Mouse (Mus musculus) cerebellum, adult 9-10 months (tissue): ENCODE data around the gene Gpr174.
"Not testable (repeated sequence)": the region's sequence is repeated elsewhere in the genome, so short reads cannot be mapped to it uniquely, and the experiment has no call there.

Experiments
- DNase-seq: peaks from one replicate; pipeline ENCODE4 v3.0.0; 2022

Gene Gpr174

DNA sequence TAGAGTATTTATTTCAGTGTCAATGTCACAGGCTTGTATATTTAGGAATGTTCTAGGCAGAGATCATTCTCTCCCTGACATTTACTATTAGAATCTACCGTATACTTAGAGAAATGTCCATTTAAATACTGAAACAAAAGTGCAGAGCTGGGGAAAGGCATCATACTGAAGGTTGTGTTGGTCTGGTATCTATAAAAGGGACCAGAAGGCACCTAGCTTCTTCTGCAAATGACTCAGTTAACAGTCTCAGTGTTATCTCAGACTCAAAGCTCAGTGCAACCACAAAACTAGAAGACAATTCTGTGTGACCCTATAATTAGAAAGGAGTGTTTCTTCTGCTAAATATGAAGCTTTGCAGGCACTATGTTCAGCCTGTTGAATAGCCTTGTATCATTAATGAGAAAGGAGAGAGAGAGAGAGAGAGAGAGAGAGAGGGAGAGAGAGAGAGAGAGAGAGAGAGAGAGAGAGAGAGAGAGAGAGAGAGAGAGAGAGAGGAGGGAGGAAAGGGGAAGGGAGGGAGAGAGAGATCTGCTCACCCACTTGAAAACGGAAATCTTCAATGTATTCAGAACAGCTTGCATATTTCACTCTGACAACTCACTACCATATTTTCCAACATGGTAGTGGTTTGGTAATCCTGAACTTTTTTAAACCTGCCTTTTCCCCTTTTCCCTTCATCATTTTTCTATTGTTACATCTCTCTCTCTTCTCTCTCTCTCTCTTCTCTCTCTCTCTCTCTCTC lies at the start of gene Gpr174:
Gene Gpr174 (plus strand): TSS at position 393 of the 742 bp plus-strand sequence.
- DNase-seq: no peak

DNA sequence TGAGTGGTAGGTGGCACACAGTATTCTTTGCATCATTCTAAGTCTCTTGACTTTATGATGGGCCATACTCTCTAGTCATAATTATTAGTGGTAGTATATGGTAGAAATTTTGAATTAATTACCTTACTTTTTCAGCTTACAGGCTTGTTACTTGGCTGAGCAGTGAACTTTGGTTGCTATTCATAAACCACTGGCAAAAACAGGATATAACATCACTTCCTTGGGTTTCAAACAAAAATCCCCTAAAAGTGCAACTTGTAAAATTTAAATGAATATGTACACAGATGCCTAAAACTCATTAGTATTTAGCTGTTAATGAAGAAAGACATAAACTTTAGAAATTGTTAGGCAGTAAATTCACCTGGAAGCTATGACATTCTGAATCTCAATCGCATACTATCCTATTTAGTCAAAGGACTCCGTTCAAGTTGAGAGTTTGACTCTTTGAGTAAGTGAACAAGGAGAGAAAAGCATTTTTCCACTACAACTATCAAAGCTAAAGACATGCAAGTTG lies 38.0 kb upstream of the Gpr174 start:
- DNase-seq: no peak

DNA sequence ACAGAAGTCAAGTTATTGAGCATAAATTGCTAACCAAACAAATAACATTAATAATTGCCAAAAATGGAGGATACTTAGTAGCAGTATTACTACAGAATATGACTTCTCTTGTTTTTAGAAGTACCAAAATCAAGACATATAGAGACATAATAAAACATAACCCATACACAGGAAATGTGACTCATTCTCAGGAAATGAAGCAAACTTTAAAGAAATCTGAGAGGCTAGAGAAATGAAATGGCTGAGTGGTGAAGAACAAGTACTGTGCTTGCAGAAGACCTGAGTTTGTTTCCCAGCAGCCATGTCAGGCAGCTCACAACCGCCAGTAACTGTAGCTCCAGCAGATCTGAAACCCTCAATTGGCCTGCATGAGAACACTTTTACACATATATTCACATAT lies 30.8 kb upstream of the Gpr174 start:
- no peak for DNase-seq

DNA sequence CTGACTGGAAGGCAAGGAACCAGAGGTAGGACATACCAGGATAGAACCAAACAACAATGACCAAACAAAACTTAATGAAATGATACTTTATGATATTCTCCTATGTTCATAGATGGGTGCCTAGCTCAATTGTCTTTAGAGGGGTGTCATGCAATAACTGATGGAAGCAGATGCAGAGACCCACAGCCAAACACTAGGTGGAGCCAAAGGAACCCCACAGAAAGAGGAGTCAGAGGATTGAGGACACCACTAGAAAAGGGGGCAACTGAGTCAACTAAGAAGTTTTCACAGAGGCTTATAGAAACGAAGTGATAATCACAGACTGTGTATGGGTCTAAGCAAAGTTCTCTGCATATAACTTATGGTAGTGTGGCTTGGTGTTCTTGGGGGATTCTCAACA lies 24.5 kb upstream of the Gpr174 start:
- DNase-seq: no peak

DNA sequence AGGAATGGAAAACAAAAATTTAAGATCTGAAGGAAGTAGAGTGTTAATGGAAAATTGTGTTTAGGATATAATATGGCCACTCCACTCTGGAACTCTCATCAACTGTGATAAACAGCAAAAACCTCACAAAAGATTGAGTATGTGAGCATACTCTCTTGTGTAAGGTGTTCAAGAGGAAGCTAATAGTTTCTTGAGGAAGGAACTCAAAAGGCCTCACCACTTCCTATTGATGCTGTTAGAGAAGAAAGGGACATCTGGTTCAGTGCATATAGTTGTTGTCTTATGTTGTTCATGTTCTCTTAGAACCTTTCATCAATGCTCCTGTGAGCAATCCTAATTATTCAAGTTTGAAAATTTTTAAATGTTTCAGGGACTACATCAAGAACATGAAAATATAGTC lies 21.0 kb upstream of the Gpr174 start:
- DNase-seq: no peak

DNA sequence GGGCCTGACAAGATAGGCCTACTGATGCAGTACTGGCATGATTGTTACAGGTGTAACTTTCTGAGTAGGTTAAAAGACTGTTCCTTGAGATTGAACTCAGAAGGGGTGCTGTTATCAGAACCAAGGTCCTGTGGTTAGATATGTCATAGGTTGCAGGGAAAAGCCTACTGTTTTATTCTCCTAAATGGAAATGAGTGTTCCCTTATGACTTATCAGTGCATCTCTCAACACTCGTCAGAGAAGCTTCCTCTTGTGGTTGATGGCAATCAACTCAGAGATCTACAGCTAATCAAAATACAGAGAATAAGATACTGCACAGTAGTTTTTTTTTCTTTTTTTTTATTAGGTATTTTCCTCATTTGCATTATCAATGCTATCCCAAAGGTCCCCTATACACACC lies 19.2 kb upstream of the Gpr174 start:
- no peak for DNase-seq

DNA sequence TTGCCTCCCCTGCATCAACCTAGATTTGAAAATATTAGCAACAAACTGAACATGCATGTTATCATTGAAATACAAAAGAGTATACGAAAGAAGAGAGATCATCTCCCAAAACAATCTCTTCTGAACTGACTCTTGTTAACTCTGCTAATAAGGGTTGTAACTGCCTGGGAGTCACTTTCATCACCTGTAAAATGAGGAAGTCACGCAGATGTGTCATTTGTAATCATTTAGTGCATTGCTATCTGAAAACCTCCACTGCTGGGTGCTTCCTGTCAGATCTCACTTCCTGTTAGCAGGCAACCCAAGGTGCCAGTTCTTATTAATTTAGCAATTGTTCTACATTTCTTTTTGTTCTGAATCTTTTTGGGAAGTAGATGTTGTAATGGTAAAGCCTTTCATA lies 5.3 kb upstream of the Gpr174 start:
- DNase-seq: no peak

DNA sequence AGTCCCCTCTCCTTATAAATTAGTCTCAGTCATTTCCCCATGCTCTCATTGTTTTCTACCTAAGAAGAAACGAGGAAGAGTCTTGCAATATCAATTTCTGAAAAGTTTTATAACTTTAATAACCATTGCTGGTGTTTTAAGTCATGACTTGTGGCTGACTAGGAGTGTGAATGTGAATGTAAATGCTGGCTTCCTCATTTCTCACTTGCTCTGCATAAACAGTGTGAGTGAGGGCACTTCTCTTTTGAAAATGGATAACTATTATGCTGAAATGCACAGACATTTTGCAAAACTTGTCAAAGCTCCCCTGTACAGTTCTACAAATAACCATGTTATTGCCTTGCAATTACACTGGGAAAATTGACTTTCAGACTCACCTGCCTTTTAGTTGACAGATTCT lies 8.9 kb downstream of the Gpr174 start:
- DNase-seq: no peak

DNA sequence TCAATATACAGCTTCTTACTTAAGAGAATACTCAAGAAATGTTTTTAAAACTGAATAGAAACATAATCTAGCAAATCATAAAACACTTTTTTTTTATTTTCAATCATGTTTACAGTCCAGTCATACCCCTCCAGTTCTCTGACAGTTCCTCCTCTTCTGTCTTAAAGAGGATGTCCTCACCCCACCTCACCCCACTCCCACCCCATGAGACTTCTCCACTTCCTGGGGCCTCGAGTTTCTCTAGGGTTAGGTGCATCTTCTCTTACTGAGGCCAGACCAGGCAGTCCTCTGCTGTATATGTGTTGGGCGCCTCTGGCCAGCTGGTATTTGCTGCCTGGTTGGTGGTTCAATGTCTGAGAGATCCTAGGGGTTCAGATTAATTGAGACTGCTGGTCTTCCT lies 21.9 kb downstream of the Gpr174 start:
- DNase-seq: no peak

DNA sequence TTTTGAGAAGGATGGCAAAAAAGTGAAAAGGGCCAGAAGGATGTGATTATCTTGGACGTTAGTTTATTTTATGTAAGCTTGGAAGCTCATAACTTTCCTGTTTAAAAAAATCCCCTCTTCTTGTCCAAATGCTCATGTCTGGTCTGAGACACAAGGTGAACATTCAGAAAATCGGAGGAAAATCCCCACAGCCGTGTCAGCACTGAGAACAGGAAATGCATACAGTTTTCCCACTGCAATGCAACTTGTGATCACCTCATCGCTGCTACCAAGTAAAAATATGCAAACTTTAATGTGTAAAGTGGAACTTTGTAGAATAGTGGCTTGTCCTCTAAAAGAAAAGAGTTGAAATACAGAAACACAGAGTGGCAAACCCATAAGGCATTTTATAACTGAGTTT lies 28.5 kb downstream of the Gpr174 start:
- no peak for DNase-seq

DNA sequence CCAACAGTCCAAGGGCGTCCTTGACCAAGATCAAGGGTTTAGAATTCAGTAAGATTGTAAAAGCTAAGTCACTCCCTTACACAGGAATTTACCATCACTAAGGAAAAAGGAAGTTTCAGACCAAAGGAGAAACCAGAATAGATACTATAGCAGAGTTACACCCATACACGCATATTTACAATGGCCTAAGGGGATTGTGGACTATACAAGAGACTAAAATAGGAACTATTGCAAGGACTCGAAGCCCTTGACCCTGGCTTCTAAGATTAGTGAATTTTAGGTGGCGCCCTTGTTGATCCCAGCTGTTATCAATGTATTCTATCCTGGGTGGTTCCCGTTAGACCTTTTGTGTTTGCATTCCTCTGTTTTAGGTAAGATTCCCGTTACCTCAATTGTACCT lies 42.2 kb downstream of the Gpr174 start:
- DNase-seq: not testable (repeated sequence)

DNA sequence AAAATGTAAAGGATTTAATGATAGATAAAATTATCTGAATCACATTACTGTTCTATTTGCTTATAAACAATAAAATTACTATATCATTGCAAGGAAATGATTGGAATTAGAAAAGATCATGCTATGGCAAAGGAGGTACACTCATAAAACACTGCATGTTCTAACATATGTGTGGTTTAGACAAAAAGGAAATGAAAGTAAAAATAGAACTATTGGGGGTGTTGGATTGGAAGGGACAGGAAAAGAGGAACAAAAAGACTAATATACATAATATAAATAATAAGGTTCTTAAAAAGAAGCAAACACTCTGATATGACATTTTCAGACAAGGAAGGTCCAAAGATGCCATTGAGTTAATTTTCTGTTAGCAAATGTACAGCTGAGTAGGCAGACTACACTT lies 43.1 kb downstream of the Gpr174 start:
- DNase-seq: no peak

DNA sequence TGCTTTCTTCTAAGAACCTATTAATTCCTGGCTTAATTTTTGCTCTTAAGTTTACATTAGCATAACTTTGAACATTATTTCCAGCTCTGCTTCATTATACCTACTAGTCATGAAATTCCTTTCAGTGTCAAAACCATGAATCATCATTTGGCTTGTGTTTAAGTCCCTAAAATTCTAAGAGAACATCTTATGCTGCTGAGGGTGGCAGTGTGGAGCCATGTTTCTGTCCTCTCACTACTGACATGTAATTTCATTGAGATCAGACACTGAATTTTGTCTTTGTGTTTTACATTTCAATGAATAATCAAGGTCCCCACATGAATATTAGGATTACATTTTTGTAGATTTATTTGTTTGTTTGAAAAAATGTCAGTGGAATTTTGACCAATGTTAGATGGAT lies 50.8 kb downstream of the Gpr174 start:
- DNase-seq: no peak

DNA sequence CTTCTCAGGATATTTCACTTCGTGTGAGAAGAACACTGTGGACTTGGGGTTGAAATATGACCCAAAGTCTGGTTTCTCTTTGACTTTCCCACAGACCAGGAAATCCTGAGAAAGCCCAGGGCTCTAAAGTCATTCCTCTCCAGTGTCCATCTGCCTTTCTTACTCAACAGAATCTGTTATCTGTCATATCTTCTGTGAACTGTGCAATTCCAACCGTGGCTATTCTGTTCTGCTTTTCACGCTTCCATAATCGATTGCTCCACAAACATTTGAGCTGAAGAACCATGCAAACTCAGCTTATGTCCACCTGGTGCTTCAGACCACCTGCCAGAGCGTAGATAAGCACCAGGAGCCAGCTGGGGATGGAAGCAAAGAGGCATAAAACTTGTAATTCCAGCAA lies 56.9 kb downstream of the Gpr174 start:
- DNase-seq: no peak

DNA sequence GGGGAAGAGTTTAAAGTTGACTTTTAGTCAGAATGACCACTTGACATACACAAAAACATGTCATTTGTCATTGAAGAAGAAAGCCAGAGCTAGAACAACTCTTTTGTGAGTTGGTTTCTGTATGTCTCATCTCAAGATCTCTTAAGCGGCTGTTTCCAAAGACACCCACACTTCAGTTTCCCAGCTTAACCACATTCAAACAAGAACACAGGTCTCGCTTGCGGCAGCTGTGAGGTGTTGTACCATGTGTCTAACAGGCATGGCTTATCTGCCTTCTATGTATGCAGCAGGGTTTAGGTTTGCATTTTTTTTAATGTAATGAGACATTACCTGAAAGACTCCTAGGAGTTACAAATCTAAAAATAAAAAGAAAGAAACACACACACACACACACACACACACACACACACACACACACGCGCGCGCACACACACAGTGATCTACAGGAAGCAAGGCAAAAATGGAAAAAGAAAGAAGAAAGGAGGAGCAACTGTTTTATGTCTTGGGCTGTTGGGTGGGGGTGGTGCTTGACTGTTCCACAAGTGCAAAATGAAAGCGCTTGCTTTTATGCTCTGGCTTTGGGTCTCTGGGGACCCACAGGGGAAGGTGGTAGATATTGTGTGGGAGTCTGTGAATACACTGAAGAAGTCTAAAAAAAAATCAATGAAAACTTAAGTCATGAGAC lies 70.2 kb downstream of the Gpr174 start:
- DNase-seq: no peak

DNA sequence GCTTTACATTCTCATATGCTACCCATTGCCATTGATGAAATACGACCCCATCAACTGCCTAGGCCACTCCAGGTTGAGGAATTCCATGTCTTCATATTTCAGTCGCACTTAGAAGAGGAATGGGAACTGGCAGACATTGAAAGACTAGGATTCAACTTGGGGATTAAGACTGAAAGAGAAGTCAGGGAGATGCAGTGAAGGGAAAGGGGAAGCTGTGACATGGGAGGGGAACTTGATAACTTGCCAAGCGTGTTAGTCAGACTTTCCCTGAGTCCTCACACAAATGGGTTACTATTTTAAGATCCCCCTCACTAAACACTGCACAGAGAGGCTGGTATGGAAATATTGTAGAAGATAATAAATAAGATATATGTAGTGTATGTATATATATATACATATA lies 74.2 kb downstream of the Gpr174 start:
- no peak for DNase-seq

DNA sequence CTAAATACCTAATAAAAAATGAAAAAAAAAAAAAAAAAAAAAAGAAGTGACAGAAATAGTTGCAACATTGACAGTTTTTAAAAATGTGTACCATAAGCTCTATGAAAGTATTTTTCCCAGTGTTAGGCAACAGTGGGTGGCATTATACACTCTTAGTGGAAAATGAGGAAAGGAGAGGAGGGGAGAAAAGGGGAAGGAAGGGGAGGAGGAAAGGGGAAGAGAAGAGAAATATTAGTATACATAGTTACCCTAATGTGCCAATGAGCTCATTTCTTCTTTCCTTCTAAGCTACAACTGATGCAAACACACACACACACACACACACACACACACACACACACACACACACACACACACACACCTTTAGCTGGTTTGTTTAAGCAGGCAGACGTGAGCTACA lies 80.9 kb downstream of the Gpr174 start:
- no peak for DNase-seq

DNA sequence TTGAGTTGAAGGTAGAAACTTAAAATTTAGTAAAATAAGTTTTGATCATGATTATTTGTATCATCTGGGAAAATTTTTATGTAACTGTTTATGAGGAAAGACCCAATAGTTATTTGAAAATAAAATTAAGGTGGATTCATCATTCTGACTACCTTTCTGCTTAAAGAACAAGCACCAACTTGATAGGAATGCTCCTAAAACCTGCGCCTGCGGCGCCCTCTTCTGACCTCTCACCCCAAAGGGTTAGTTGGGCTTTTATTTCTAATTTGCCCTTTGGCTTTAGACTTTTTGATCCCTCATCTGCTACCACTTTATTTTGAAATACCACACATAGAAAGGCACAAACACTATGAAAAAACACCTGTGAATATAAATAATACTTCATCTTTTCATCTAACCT lies 86.3 kb downstream of the Gpr174 start:
- DNase-seq: no peak
